Mouse (Mus musculus) heart, adult 2 months (tissue): ENCODE measurements around the gene Gm49776. TPM values are rescaled to one million over a fixed set of nuclear protein-coding genes. Genes with fewer than 3 reads are reported as not detected.
"Not testable (repeated sequence)": the region's sequence is repeated elsewhere in the genome, so short reads cannot be mapped to it uniquely, and the experiment has no call there.

Experiments used
- DNase-seq, 2 experiments: peaks; one replicate each; pipeline ENCODE4 v3.0.0; 2021
- H3K27ac ChIP-seq: fragments of 200-600 bp; 2 replicates; pipeline ENCODE4 v1.8.1; 2022
- H3K27me3 ChIP-seq: fragments of 200-500 bp; 2 replicates; pipeline ENCODE4 v1.6.1; 2012; ENCODE audit warnings: mild to moderate bottlenecking, low read length, inconsistent platforms, mixed read lengths; ENCODE audit not compliant: control insufficient read depth, insufficient read depth
- H3K36me3 ChIP-seq: fragments of 200-500 bp; 2 replicates; pipeline ENCODE4 v1.6.1; 2012; ENCODE audit warnings: low read length, inconsistent platforms; ENCODE audit not compliant: control insufficient read depth, insufficient read depth
- H3K4me1 ChIP-seq: fragments of 200-500 bp; 2 replicates; pipeline ENCODE4 v1.6.1; 2011; ENCODE audit warnings: low read length; ENCODE audit not compliant: control insufficient read depth, insufficient read depth
- H3K4me3 ChIP-seq: fragments of 200-600 bp; 2 replicates; pipeline ENCODE4 v1.8.1; 2022
- H3K79me2 ChIP-seq: fragments of 200-500 bp; replicated peaks from 2 replicates; pipeline ENCODE4 v1.6.1; 2012; ENCODE audit warnings: mild to moderate bottlenecking, inconsistent platforms, low read length, moderate library complexity, mixed read lengths; ENCODE audit not compliant: control insufficient read depth, insufficient read depth
- H3K9ac ChIP-seq: fragments of 200-500 bp; 2 replicates; pipeline ENCODE4 v1.6.1; 2012; ENCODE audit warnings: low read depth, mild to moderate bottlenecking, control low read depth, inconsistent platforms, low read length, mixed read lengths
- CTCF ChIP-seq: fragments of 200-600 bp; IDR thresholded peaks from 2 replicates; pipeline ENCODE4 v1.8.1; 2022; ENCODE audit warnings: antibody characterized with exemption, mild to moderate bottlenecking, moderate library complexity
- EP300 ChIP-seq: fragments of 200-500 bp; IDR thresholded peaks from 2 replicates; pipeline ENCODE4 v1.6.1; 2011; ENCODE audit warnings: low read depth, low read length, control low read depth; ENCODE audit not compliant: insufficient read depth
- POLR2A ChIP-seq: fragments of 200-500 bp; IDR thresholded peaks from 2 replicates; pipeline ENCODE4 v1.6.1; 2011; ENCODE audit warnings: mild to moderate bottlenecking, low read depth, low read length, control low read depth; ENCODE audit not compliant: insufficient read depth
- WGBS: fragments of 180-500 bp; shearing (Covaris S2); methylation state at CpG from one replicate; pipeline ENCODE4 v1.1.7; 2018; 5-methylcytosine and 5-hydroxymethylcytosine counted together
- intact Hi-C: fragments of 180-260 bp; cut with DNase I; formaldehyde crosslinking; loops from one replicate; pipeline ENCODE4 v1.15.1; 2025
- microRNA-seq, 2 experiments: library from miRNA; unstranded; fragments of <30 nt; microRNA quantifications; one replicate each; pipeline ENCODE4 v1.2.0; 2021
- polyA plus RNA-seq: library from polyadenylated mRNA; depleted of rRNA; stranded (reverse); fragments of >200 nt; gene quantifications from 2 replicates; pipeline ENCODE4 v1.2.3, GENCODE M21; 2012; rRNA removed
- total RNA-seq, 2 experiments: library from RNA; stranded (reverse); gene quantifications; 2 replicates each; pipeline ENCODE4 v1.2.3; 2021

The Gm49776 gene
- total and polyA plus RNA-seq, 3 experiments, result not detected

DNA sequence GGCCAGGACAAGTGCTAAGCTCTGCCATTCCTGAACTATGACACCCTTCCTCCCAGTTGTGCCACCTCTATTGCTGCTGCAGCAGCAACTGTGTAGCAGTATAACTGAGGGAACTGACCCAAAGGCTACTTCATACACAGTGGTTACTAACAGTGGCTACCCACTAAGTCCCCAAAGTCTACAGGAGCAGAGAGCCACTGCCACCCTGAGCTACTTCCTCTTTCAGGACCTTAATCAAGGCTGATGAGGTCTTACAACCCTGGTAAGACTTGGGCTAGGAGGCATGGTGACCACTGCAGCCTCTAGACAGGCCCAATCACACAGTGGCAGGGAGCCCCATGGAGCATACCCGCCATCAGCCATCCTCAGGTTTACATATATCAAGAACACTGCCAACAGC lies 56.1 kb downstream of the Gm49776 start:
- Histone ChIP-seq H3K36me3 (no peaks in the 10 kb centered on the region), H3K79me2 (no peaks in the 10 kb centered on the region), H3K4me1 (no peaks in the 10 kb centered on the region), H3K4me3 (no peak overlapping the region), H3K27me3 (no peaks in the 10 kb centered on the region), H3K27ac (no peak overlapping the region), H3K9ac (no peak overlapping the region)
- 93% methylated on average over 1 of the region's 1 CpGs for WGBS
- DNase-seq, result no peak
- no peak for TF ChIP-seq POLR2A
- no peak for TF ChIP-seq CTCF
- TF ChIP-seq EP300, result no peak
- intact Hi-C loops, result no loop called here

- no peak for DNase-seq
- Histone ChIP-seq H3K4me1 (no peaks in the 10 kb centered on the region), H3K36me3 (no peaks in the 10 kb centered on the region), H3K27me3 (no peaks in the 10 kb centered on the region), H3K9ac (no peak overlapping the region), H3K27ac (no peak overlapping the region), H3K79me2 (no peaks in the 10 kb centered on the region), H3K4me3 (no peak overlapping the region)
- 42% methylated on average over 1 of the region's 1 CpGs for WGBS
- intact Hi-C loops, result no loop called here
- no peak for TF ChIP-seq CTCF
- no peak for TF ChIP-seq EP300
- no peak for TF ChIP-seq POLR2A
Measured at GRCm38 (mm10) chr16:18201620-18202019, 56.5 kb downstream of the Gm49776 start.

GRCm38 (mm10) chr16:18200062-18200461 lies 58.1 kb downstream of the Gm49776 start:
- intact Hi-C loops, result no loop called here
- no peak for TF ChIP-seq POLR2A
- TF ChIP-seq EP300, result no peak
- no peak for TF ChIP-seq CTCF
- H3K27ac ChIP-seq, result no peak overlapping the region
- H3K79me2 ChIP-seq, result no peaks in the 10 kb centered on the region
- no peak overlapping the region for H3K9ac ChIP-seq
- H3K4me3 ChIP-seq, result no peak overlapping the region
- H3K4me1 ChIP-seq, result no peaks in the 10 kb centered on the region
- DNase-seq, result no peak
- WGBS, result 72% methylated on average over 2 of the region's 2 CpGs
- H3K36me3 ChIP-seq, result no peaks in the 10 kb centered on the region
- H3K27me3 ChIP-seq, result no peaks in the 10 kb centered on the region

GRCm38 (mm10) chr16:18198365-18199098 lies 59.6 kb downstream of the Gm49776 start:
- no peaks in the 10 kb centered on the region for H3K4me1 ChIP-seq
- H3K79me2 ChIP-seq, result no peaks in the 10 kb centered on the region
- no peak overlapping the region for H3K27ac ChIP-seq
- TF ChIP-seq POLR2A (no peak), EP300 (no peak), CTCF (no peak)
- intact Hi-C loops, result no loop called here
- H3K27me3 ChIP-seq, result no peaks in the 10 kb centered on the region
- DNase-seq, result no peak
- H3K9ac ChIP-seq, result no peak overlapping the region
- no peaks in the 10 kb centered on the region for H3K36me3 ChIP-seq
- no peak overlapping the region for H3K4me3 ChIP-seq
- WGBS, result 85% methylated on average over 10 of the region's 10 CpGs

DNA sequence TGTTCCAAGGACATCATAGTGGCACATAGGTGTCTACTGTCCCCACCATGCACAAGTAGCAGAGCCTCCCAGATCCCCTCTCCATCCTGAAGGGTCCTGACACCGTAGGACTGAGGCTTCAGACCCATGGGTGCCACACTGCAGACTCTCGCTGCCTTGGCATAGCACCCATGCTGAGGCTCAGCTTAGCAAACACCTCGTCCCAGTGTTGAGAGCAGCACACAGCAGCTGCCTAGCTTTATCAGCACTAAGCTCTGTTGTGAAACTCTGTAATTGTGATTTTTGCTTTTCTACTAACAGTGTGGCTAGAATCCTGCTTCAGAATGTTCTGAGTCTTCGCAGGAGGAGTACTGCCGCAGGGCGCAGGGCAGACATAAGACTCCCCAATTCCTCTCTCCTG lies 60.2 kb downstream of the Gm49776 start:
- Histone ChIP-seq H3K27me3 (no peaks in the 10 kb centered on the region), H3K4me3 (no peak overlapping the region), H3K9ac (no peak overlapping the region), H3K27ac (no peak overlapping the region), H3K4me1 (no peaks in the 10 kb centered on the region), H3K36me3 (no peaks in the 10 kb centered on the region), H3K79me2 (no peaks in the 10 kb centered on the region)
- TF ChIP-seq POLR2A, result no peak
- 77% methylated on average over 6 of the region's 6 CpGs for WGBS
- intact Hi-C loops, result no loop called here
- no peak for DNase-seq

- 55% methylated on average over 3 of the region's 3 CpGs for WGBS
- H3K9ac ChIP-seq, H3K36me3 ChIP-seq, H3K27me3 ChIP-seq, intact Hi-C loops, H3K79me2 ChIP-seq, H3K27ac ChIP-seq, H3K4me1 ChIP-seq, H3K4me3 ChIP-seq, DNase-seq: not testable (repeated sequence)
Measured at GRCm38 (mm10) chr16:18195561-18195960, 62.6 kb downstream of the Gm49776 start.

Small RNA genes within 50 kb of the gene (microRNA-seq; reads per million reads assigned to microRNA genes)
- gene Gm24572 (0 reads per million in 2 experiments), gene Mir1306 (181 to 314 reads per million in 2 experiments)

Other genes with a start within 250 kb of the Gm49776 start
- gene Dgcr6, start 205.5 kb downstream of the Gm49776 start, total RNA-seq, result 10 to 100 TPM; 41.4 TPM
- gene Dgcr6, start 205.5 kb downstream of the Gm49776 start, polyA plus RNA-seq, result 46.7 and 48.8 TPM in 2 replicates
- gene Prodh, start 168.1 kb downstream of the Gm49776 start, total RNA-seq, result 10 to 100 TPM; 18.8 to 23.4 TPM
- gene Prodh, start 168.1 kb downstream of the Gm49776 start, polyA plus RNA-seq, result 46.7 and 57.9 TPM in 2 replicates
- 1 to 10 TPM; 2.3 to 9.8 TPM for gene Rtn4r, start 130.7 kb downstream of the Gm49776 start, total RNA-seq
- 31.9 and 57.8 TPM in 2 replicates for gene Rtn4r, start 130.7 kb downstream of the Gm49776 start, polyA plus RNA-seq
- not detected for gene Ccdc188, start 40.4 kb downstream of the Gm49776 start, total RNA-seq
- not detected in 2 replicates for gene Ccdc188, start 40.4 kb downstream of the Gm49776 start, polyA plus RNA-seq
- 10 to 100 TPM; 19.6 to 22.7 TPM for gene Zdhhc8, start 23.2 kb downstream of the Gm49776 start, total RNA-seq
- 36.0 and 51.5 TPM in 2 replicates for gene Zdhhc8, start 23.2 kb downstream of the Gm49776 start, polyA plus RNA-seq
- 10 to 100 TPM; 19.6 to 19.8 TPM for gene Trmt2a, start 9.6 kb downstream of the Gm49776 start, total RNA-seq
- gene Trmt2a, start 9.6 kb downstream of the Gm49776 start, polyA plus RNA-seq, result 26.8 and 32.4 TPM in 2 replicates
- gene Ranbp1, start 9.6 kb downstream of the Gm49776 start, total RNA-seq, result 10 to 100 TPM; 40.1 to 41.2 TPM
- 20.9 and 25.1 TPM in 2 replicates for gene Ranbp1, start 9.6 kb downstream of the Gm49776 start, polyA plus RNA-seq
- 10 to 100 TPM; 10.7 to 13.2 TPM for gene Dgcr8, start 30.9 kb upstream of the Gm49776 start, total RNA-seq
- gene Dgcr8, start 30.9 kb upstream of the Gm49776 start, polyA plus RNA-seq, result 8.7 and 14.5 TPM in 2 replicates
- 100 to 1,000 TPM; 173 to 181 TPM for gene Tango2, start 89.8 kb upstream of the Gm49776 start, total RNA-seq
- gene Tango2, start 89.8 kb upstream of the Gm49776 start, polyA plus RNA-seq, result 283 and 382 TPM in 2 replicates
- gene Arvcf, start 89.9 kb upstream of the Gm49776 start, total RNA-seq, result 10 to 100 TPM; 14.4 to 16.4 TPM
- 13.9 and 17.0 TPM in 2 replicates for gene Arvcf, start 89.9 kb upstream of the Gm49776 start, polyA plus RNA-seq
- gene Txnrd2, start 168.1 kb upstream of the Gm49776 start, total RNA-seq, result 10 to 100 TPM; 37.6 to 39.7 TPM
- 35.1 and 36.1 TPM in 2 replicates for gene Txnrd2, start 168.1 kb upstream of the Gm49776 start, polyA plus RNA-seq
- gene Comt, start 168.5 kb upstream of the Gm49776 start, total RNA-seq, result 100 to 1,000 TPM; 139 to 150 TPM
- gene Comt, start 168.5 kb upstream of the Gm49776 start, polyA plus RNA-seq, result 208 and 236 TPM in 2 replicates
- gene Gnb1l, start 240.4 kb upstream of the Gm49776 start, total RNA-seq, result 1 to 10 TPM; 5.3 to 7.4 TPM
- 5.5 and 8.5 TPM in 2 replicates for gene Gnb1l, start 240.4 kb upstream of the Gm49776 start, polyA plus RNA-seq
- gene Rtl10, start 240.6 kb upstream of the Gm49776 start, total RNA-seq, result 1 to 10 TPM; 3.4 to 3.9 TPM
- gene Rtl10, start 240.6 kb upstream of the Gm49776 start, polyA plus RNA-seq, result 3.1 and 3.4 TPM in 2 replicates